Mouse (Mus musculus) layer of hippocampus, adult 9-10 months (tissue): ENCODE results near the gene Mgat2.
"Not testable (repeated sequence)": the region's sequence is repeated elsewhere in the genome, so short reads cannot be mapped to it uniquely, and the experiment has no call there.

Experiments used
- DNase-seq: peaks from one replicate; pipeline ENCODE4 v3.0.0; 2022; ENCODE audit warnings: low spot score

Mgat2 gene

GRCm38 (mm10) chr12:69183583-69184308 lies at the start of gene Mgat2, which contains the start of gene Rpl36al:
Gene Mgat2, plus strand, starts transcription at chr12:69184157.
Gene Rpl36al, minus strand, starts transcription at chr12:69184083.
- DNase-seq = peak; percentile 91

GRCm38 (mm10) chr12:69139201-69139600 lies 44.8 kb upstream of the Mgat2 start:
- no peak for DNase-seq

GRCm38 (mm10) chr12:69139841-69140240 lies 44.1 kb upstream of the Mgat2 start:
- no peak for DNase-seq

- no peak for DNase-seq
These were observed 40.5 kb upstream of the Mgat2 start for GRCm38 (mm10) chr12:69143460-69143859.

GRCm38 (mm10) chr12:69147166-69147735 lies 36.7 kb upstream of the Mgat2 start:
- DNase-seq = no peak

- DNase-seq = no peak
These were observed 33.9 kb upstream of the Mgat2 start for GRCm38 (mm10) chr12:69150049-69150448.

- no peak for DNase-seq
These were observed 28.0 kb upstream of the Mgat2 start for GRCm38 (mm10) chr12:69155923-69156322.

GRCm38 (mm10) chr12:69156436-69156835 lies 27.5 kb upstream of the Mgat2 start:
- no peak for DNase-seq

GRCm38 (mm10) chr12:69157107-69157506 lies 26.9 kb upstream of the Mgat2 start:
- DNase-seq = no peak

- DNase-seq = no peak
These were observed 25.6 kb upstream of the Mgat2 start for GRCm38 (mm10) chr12:69158366-69158764.

GRCm38 (mm10) chr12:69158765-69159577 lies 25.0 kb upstream of the Mgat2 start, which contains the start of gene Rps29:
Gene Rps29, minus strand, starts transcription at chr12:69159186.
- peak; percentile 97 for DNase-seq

- peak; percentile 54 for DNase-seq
These were observed 24.4 kb upstream of the Mgat2 start for GRCm38 (mm10) chr12:69159578-69159940.

GRCm38 (mm10) chr12:69160677-69161076 lies 23.3 kb upstream of the Mgat2 start:
- DNase-seq = not testable (repeated sequence)

- not testable (repeated sequence) for DNase-seq
These were observed 20.4 kb upstream of the Mgat2 start for GRCm38 (mm10) chr12:69163586-69163985.

- no peak for DNase-seq
These were observed 19.1 kb upstream of the Mgat2 start for GRCm38 (mm10) chr12:69164904-69165303.

- not testable (repeated sequence) for DNase-seq
These were observed 16.9 kb upstream of the Mgat2 start for GRCm38 (mm10) chr12:69166861-69167581.

- DNase-seq = no peak
These were observed 16.1 kb upstream of the Mgat2 start for GRCm38 (mm10) chr12:69167656-69168460.

- peak; percentile 95 for DNase-seq
These were observed 15.4 kb upstream of the Mgat2 start, which contains the start of gene Lrr1 for GRCm38 (mm10) chr12:69168461-69169106. Gene Lrr1, plus strand, starts transcription at chr12:69168814.

GRCm38 (mm10) chr12:69171307-69171706 lies 12.7 kb upstream of the Mgat2 start:
- DNase-seq = no peak

GRCm38 (mm10) chr12:69175975-69176374 lies 8.0 kb upstream of the Mgat2 start:
- no peak for DNase-seq

GRCm38 (mm10) chr12:69177526-69177925 lies 6.4 kb upstream of the Mgat2 start:
- DNase-seq = no peak
